Mouse (Mus musculus): Measurements from ENCODE around the gene Mcf2l.

DNA sequence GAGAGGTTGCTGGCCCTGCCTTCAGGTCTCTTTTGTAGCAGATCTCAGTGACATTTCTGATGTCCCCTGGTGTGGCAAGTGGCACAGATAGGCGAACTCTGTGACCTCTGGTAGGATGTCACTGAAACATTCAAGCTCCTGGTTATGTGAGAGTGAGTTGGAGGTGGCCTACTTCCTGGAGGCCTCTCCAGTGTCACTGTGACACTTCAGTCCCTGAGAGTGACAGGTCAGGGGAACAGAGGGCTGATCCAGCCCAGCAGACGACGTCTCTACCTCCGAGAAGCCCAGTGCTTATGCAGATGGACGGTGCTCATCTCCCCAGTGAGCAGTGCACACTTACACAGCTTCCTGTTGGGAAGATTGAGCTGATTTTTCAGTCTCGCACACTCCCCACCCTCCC is 48.4 kb upstream of the Mcf2l start:
- no peak for TF ChIP-seq CTCF (conservative IDR thresholded peaks at IDR 0.05; ENCODE audit: low read length)
- TF ChIP-seq NANOG (IDR thresholded peaks at IDR 0.05; ENCODE audit: borderline replicate concordance, low read length): no peak

Measured in E14TG2a.4 (cell line).